Mouse (Mus musculus) liver, adult (tissue): Measurements from ENCODE around the gene Lrmda.

Experiments used
- GATA4 ChIP-seq: IDR thresholded peaks from 2 replicates; pipeline ENCODE4 v1.6.1; 2014; ENCODE audit warnings: mild to moderate bottlenecking, low read length; ENCODE audit not compliant: insufficient replicate concordance

The Lrmda gene

DNA sequence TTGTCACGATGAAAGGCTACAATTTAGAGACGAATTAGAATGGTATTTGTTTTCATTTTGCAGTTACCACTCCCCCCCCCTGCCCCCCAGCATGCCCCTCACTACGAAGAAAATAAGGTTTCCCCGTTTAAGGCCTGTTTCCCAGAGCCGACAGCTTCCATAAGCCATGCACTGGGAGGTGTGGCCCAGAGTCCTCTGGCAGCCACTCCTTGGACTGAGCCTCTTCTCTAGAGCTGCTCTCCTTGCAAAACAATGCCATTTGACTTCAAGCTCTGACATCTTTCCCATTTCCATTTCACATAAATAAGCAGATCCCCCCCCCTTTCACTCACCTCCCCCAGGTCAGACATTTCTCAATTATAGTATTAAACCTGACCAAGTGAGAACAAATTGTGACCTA is 654.1 kb downstream of the Lrmda start:
- no peak for TF ChIP-seq GATA4

DNA sequence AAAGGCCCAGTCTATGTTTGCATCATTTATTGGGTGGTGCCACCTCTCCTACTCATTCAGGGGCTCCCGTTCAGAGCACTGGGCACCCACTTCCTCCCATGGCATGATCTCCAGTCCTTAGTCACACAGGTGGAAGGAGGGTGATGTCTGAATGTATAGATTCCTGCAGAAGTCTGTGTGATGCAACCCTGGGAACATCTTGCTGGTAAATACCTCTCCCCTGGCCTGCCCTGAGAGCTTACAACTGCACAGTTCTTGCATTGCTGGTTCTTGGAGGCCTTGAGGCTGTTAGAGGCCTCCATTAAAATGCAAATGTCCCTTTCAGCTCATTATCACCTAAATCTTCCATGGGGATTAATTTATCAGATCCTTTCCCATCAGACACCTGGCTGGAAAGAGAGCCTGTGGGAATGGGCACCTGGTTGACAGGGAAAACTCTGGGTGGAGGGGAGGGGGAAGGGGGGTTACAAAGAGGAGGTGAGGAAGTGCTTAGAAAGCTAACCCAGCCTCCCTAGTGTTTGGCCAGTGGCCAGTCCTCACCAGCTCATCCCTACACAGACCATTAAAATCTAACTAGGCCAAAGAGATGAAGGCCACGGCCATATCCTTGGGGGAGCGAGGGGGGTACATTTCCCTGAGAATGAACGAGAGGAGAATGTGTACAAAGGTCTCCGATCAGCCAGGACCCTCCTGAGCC is 659.6 kb downstream of the Lrmda start:
- TF ChIP-seq GATA4: no peak

DNA sequence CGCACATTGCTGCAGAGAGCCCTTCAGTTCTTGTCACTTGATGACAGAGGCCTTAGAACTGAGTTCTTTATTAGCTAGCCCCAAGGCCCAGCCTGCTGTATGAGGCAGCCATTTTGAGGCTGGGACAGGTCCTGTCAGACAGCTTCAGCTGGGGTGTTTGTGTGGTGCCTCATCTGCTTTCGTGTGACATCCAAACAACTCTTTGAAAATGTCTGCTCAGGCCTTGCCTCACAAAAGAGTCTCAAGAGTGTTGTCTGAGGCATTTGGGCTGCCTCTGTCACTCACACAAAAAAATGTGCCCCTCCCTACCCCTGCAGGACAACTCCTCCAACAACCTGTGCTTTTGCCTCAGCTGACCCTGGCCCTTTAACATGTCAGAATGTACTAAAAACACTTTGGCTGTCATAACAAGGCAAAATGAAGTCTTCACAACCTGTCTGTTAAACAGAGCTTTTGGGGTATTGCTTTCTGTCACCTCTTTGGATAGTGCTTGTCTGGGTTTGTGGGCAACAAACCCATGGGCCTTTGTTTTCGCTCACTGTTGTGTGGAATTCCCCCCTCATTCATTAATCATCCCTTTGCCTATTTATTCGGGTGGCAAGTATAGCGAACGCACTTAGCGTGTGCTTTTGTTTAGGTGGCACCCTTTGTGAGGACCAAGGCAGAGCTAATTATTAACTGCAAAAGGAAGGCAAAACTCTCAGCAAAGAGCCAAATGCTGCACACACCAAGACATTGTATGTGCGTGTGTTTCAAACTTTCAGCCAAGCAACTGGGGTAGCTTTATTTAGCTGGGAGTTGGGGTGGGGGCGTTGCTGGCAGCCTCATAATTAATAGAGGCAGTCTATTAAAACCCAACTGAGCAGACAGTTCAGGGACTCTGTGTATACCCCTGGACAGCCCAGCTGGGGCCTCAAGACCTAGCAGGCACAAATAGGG is 660.5 kb downstream of the Lrmda start:
- TF ChIP-seq GATA4: no peak

DNA sequence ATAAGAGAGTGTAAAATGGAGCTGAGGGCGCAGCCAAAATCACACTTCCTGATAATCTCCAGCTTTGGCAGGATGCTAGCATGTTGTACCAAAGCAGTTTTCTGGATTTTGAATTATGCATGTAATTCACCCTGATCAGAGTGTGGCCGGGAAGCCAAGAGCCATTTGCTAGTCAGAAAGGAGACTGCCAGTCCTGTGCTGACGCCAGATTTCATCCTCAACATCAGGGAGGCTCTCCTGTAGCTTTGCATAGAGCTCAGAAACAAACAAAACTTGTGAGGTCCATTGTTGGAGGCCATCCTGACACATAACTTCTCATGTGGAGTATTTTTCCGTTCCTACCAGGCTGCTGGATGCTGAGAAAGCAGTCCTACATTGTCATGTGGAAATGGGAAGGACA is 667.4 kb downstream of the Lrmda start:
- no peak for TF ChIP-seq GATA4

DNA sequence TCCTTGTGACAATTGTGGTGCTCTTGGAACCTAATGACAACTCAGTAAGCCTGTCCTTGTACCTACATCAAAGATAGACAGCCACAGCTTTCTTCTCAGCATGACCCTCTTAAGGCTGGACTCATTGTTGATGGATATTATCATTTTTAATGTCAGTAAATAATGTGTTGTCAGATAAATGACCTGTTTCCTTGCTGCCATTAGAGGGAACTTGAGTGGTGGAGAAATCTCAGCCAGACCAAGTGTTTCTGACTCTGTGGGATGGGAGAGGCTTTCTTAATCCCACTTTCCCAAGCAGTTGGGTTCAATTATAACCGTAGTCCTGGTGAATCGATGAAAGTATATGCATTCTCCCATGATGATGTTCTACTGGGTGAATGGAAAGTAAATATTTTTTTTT is 668.9 kb downstream of the Lrmda start:
- TF ChIP-seq GATA4: no peak

DNA sequence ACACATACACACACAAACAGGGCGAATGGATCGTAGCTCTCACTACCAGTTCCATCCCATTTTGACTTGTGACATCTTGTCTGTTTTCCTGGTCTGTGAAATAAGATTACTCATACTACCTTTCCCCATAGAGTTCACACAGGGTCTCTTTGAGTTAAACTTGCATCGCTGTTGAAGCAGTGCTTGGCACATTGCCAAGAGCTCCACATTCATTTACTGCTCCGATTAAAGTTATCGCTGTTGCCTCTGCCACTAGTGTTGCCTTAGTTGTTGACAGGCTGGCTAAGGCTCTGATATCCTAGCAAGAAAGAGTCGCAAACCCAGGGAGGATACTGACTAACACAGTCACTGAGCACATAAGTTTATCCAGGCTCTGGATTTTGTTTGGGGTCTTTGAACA is 675.9 kb downstream of the Lrmda start:
- TF ChIP-seq GATA4: no peak

DNA sequence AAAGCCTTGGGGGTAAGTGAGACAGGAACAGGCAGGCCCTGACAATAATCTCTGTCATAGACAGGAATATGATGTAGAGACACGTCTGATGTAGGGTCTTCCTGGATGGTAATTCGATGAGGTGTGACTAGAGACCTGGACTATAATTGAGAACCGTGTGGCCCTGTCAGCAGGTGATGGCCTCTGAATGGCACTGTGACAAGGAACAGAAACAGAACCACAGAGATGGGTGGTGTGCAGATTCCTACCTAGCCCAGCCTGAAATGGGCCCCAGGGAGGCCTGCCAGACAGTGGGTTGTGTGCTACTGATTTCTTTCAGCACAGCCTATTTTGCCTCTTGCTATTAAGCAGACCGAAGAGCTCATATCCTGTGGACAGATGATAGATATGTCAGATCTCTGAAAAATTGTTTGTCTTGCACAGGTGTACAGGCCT is 676.4 kb downstream of the Lrmda start:
- no peak for TF ChIP-seq GATA4

DNA sequence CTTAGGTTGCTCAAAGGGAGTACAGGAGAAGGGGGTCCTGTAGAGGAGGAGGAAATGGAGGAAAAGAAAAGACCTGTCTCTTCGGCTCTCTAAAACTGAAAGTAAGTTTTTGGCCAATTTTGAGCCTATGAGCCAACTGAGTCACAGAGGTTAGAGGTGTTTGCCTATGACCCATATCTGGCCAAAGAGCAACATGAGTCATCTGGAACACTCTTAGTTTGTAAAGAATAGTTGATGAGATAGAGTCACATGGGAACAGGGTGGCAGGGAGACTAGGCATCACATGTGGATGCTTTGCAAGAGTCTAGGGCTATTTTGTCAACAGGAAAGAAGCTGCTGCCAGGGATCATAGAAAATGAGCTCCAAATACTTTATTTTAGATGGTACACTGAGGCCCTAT is 680.7 kb downstream of the Lrmda start:
- no peak for TF ChIP-seq GATA4

DNA sequence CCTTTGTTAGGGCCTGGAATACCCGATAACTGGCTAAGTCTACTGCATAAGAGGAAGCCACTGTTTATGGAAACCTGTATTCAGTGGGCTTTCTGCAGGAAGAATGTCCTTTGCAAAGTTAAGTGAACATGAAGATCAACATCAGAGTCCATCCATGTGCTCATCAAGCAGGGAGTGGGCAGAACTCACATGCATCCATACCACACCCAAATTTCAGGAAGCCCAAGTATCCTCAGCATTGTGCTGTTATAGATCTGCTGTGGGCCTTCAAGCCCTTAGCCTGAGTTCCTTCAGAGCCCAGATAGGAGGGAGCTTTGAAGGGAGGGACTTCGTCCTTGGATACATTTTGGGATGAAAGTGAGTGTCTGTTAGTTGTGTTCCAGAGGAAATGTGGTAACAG is 681.2 kb downstream of the Lrmda start:
- no peak for TF ChIP-seq GATA4

DNA sequence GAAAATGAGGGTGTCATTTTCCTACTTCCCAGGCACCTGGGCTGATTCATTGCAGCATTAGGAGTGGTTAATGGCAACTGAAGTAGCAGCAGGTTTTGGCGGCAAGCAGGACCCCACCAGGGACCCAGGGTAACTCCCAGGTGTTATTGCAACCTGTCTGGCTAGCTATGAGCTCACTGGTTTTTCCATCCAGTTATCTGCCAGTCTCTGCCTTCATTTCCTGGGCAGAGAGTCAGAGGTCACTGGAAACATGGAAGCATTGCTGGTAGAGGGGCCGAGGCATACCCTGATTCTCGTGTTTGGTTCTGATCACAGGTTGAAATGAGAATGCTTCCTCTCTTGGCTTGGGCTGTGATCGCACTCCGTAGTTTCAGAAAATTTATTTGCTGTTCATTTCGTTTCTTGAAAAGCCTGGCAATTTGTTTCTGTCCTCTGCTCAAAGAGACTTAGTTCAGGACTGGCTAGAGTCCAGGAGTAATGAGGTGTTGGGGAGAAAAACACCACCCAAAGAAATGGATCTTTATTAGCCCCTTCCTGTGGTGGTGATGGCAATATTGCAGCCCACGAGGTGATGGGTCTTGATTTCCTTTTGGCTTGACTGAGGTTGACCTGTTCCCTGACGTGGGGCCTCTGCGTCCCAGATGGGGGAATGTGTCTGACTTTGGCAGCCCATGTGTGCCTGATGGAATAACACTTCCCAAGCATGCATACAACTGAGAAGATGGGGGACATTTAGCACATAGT is 688.6 kb downstream of the Lrmda start:
- no peak for TF ChIP-seq GATA4

DNA sequence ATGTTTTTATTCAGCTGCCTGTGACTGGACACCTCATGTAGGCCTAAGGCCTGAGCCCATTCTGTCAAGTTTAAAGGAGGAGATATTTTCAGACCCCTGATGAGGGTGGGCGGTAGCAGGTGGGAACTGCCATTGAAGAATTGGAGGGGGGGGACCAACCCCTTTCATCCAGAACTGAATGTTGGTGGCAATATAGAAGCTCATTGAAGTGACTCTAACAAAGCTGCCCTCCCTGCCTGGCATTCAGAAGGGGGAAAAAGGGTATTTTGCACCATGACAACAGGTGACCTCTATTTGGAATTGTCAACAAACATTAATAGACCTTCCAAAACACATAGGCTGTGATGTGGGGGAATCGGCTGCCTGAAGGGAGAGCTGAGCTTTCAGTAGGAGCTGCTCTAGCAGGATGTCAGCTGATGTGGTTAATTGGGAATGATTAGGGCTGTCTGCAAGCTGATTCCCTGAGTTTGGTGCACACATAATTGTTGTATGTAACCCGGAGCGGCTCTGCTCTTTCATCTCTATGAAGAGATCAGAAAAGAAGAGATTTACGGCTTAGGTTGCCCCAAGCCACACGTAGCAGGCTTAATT is 690.7 kb downstream of the Lrmda start:
- TF ChIP-seq GATA4: no peak

DNA sequence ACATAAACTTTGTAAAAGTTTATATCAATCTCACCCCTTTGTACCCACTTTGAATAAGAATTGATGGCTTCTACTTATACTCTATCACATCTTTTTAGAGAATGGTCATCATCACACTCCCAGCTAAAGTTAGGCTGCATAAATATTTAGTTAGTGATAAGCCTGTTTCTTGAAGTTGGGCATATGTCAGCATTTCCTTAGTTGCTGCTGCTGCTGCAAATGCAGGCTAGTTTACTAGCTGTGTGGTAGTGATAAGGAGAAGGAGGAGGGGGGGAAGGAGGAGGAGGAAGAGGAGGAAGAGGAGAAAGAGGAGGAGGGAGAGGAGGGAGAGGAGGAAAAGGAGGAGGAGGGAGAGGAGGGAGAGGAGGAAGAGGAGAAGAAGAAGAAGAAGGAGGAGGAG is 692.9 kb downstream of the Lrmda start:
- no peak for TF ChIP-seq GATA4

DNA sequence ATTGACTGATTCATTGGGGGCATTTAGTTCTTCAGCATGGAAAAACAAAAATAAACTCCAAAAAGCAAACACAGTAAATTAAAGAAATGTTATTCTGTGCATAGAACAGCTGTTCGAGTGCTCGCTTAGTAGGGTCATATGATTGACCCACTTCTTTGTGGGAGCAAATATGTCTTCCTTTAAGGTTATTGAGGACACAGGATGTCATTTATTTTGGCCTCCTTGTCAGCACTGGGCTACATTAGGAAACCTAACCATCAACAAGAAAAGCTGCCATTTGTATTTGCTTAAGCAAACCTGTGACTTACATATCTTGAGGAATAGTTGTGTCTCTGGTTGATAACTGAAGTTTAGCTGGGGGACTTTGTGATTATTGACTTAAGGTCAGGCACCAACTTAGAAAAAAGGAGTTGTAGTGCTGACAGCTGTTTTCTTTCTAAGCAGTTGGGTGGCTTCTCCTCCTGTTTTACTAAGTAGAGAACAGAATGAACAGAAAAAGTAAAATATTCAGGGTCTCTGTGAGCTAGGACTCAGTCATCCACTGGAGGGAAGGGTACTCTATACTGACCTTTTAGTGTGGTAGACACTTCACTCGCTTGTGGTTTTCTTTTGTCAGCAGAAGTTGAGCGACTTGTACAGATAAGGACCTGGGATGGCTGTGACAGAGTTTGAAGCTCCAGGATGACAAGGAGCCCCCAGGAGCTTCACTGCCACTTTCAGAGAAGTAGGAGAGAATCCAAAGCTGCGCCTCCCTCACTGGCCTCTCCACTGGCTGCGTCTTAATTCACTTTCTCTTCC is 696.3 kb downstream of the Lrmda start:
- no peak for TF ChIP-seq GATA4

DNA sequence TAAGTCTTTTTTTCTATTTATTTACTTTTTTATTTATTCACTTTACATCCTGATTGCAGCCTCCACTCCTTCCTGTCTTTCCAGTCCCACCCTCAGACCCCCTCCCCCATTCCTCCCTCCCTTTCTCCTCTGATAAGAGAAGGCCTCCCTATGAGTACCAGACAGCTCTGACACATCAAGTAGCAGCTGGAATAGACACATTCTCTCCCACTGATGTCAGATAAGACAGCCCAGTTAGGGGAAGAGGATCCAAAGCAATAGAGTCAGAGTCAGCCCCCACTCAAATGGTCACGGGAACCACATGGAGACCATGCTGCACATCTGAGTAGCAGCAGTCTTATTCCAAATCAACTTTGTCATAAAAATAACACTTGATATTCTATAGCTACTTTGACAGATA is 700.5 kb downstream of the Lrmda start:
- no peak for TF ChIP-seq GATA4
